ENCODE assay signal across 28 mouse cellular contexts in genomic region chr2:71511209-71511608, GRCm38 (mm10). TPM values are rescaled to one million over a fixed set of nuclear protein-coding genes. Genes with fewer than 3 reads are reported as not detected.
"Had no signal": no experiment of that assay in that cellular context is flagged by ENCODE, and none has a peak within 500 bp of the region (broad histone marks: within the 10 kb centered on the region; RNA-seq: fewer than 3 reads in every experiment).

No protein-coding gene starts in this region.

- H3K4me2 ChIP-seq: liver, embryonic 15.5 days; lung, embryonic 15.5 days; midbrain, embryonic 12.5 days; neural tube, embryonic 13.5 days; neural tube, embryonic 15.5 days; stomach, embryonic 15.5 days had no signal

- H3K9me3 ChIP-seq: liver, embryonic 15.5 days; lung, embryonic 15.5 days; midbrain, embryonic 10.5 days; midbrain, embryonic 12.5 days; neural tube, embryonic 13.5 days; neural tube, embryonic 15.5 days; stomach, embryonic 15.5 days had no signal

- H3K36me3 ChIP-seq: lung, embryonic 15.5 days; midbrain, embryonic 10.5 days; midbrain, embryonic 12.5 days; neural tube, embryonic 13.5 days; neural tube, embryonic 15.5 days; stomach, embryonic 15.5 days had no signal

- H3K9ac ChIP-seq: liver, embryonic 15.5 days; liver, postnatal 0 days; lung, embryonic 15.5 days; midbrain, embryonic 12.5 days; neural tube, embryonic 13.5 days; neural tube, embryonic 15.5 days; stomach, embryonic 15.5 days had no signal

- ATAC-seq: liver, postnatal 0 days; lung, postnatal 0 days; midbrain, embryonic 16.5 days had no signal

- DNase-seq: liver, postnatal 0 days; lung, adult 2 months; lung, postnatal 14 days; lung, postnatal 36 days; midbrain, embryonic 14.5 days; retina, postnatal 1 day; right cerebral cortex, adult 18-20 months; right cerebral cortex, postnatal 25 days; right cerebral cortex, postnatal 4 days; spleen, adult 18-20 months; thymus, adult 2 months; thymus, postnatal 25 days; thymus, postnatal 4 days had no signal

- H3K4me1 ChIP-seq: liver, embryonic 15.5 days; lung, embryonic 15.5 days; neural tube, embryonic 15.5 days; stomach, embryonic 15.5 days had no signal

- H3K4me3 ChIP-seq: liver, embryonic 15.5 days; lung, embryonic 15.5 days; midbrain, embryonic 10.5 days; midbrain, embryonic 12.5 days; myocyte; neural tube, embryonic 13.5 days; neural tube, embryonic 15.5 days; stomach, embryonic 15.5 days had no signal

- H3K27me3 ChIP-seq: liver, embryonic 15.5 days; lung, embryonic 15.5 days; stomach, embryonic 15.5 days had no signal

- H3K27ac ChIP-seq: liver, embryonic 15.5 days; lung, embryonic 15.5 days; macrophage; midbrain, embryonic 10.5 days; neural tube, embryonic 13.5 days; neural tube, embryonic 15.5 days; stomach, embryonic 15.5 days; stomach, postnatal 0 days had no signal

RNA-seq across cellular contexts. Expression of gene Dlx1, which starts 16.7 kb away (rescaled TPM):
- total RNA-seq: megakaryocyte progenitor cell, adult 5-6 weeks; megakaryocyte-erythroid progenitor cell, adult 5-6 weeks had no signal
- polyA plus RNA-seq: lung, postnatal 0 days; macrophage had no signal

RNA-seq across cellular contexts. Expression of gene Dlx2, which starts 35.3 kb away (rescaled TPM):
- total RNA-seq: megakaryocyte progenitor cell, adult 5-6 weeks; megakaryocyte-erythroid progenitor cell, adult 5-6 weeks had no signal
- polyA plus RNA-seq: liver, postnatal 0 days; lung, postnatal 0 days; macrophage; urinary bladder, adult 2 months had no signal
